10 mouse cellular contexts compared by ENCODE assay signal in the genomic region with DNA sequence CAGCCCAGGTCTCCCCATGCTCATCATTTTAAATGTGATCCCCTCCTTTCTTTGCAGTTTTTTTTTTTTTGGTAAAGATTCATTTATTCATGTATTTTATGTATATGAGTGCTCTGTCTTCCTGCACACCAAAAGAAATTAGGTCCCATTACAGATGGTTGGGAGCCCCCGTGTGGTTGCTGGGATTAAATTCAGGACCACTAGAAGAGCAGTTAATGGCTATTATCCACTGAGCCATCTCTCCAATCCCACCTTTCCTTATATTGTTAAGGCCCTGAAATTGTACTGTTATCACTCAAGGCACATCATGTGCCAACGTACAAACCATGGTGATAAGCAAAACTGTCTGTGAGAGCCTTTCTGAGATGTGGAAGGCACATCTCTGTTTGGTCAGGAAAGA. TPM values are rescaled to one million over a fixed set of nuclear protein-coding genes. Genes with fewer than 3 reads are reported as not detected.
A peak's percentile ranks its signal among the peaks of the same experiment; 100 is the strongest.
DNase-seq lines count a peak whose midpoint lies in the region; ATAC-seq and TF ChIP-seq lines count a peak whose summit lies in the region.
"Had no signal": no experiment of that assay in that cellular context is flagged by ENCODE, and none has a peak within 500 bp of the region (broad histone marks: within the 10 kb centered on the region; RNA-seq: fewer than 3 reads in every experiment).

No protein-coding gene starts in this region.

- ATAC-seq in forebrain, embryonic 13.5 days: 0 out of 2 replicates have a peak, but pooled peaks have one; percentile 30
- no peak for ATAC-seq in lung, embryonic 14.5 days (ENCODE audit: insufficient read depth)
- ATAC-seq in stomach, postnatal 0 days (ENCODE audit: low FRiP score, low TSS enrichment): no peak

- no peaks in the 10 kb centered on the region for H3K9me3 ChIP-seq in forebrain, embryonic 13.5 days (replicated peaks)
- no peaks in the 10 kb centered on the region; the same call in 1 of the 2 replicates for H3K9me3 ChIP-seq in forebrain, embryonic 10.5 days
- H3K9me3 ChIP-seq in lung, embryonic 14.5 days (ENCODE audit: low read depth, low read length): no peaks in the 10 kb centered on the region
- H3K9me3 ChIP-seq in stomach, postnatal 0 days (ENCODE audit: control insufficient read depth, low read length): no peaks in the 10 kb centered on the region
- H3K9me3 ChIP-seq: embryonic facial prominence, embryonic 12.5 days had no signal

- H3K36me3 ChIP-seq in forebrain, embryonic 13.5 days (ENCODE audit: poor library complexity, severe bottlenecking): no peaks in the 10 kb centered on the region
- H3K36me3 ChIP-seq in forebrain, embryonic 10.5 days (replicated peaks): peaks cover 11% of the 10 kb centered on the region
- H3K36me3 ChIP-seq in lung, embryonic 14.5 days (ENCODE audit: insufficient read depth): 0 out of 2 replicates have a peak, but pooled peaks cover 7% of the 10 kb centered on the region
- peaks cover 6% of the 10 kb centered on the region; the same call in 1 of the 2 replicates for H3K36me3 ChIP-seq in stomach, postnatal 0 days (ENCODE audit: control insufficient read depth, insufficient read depth, low read length)

- peak; percentile 60 for TF ChIP-seq CTCF in lung, embryonic 14.5 days (IDR thresholded peaks at IDR 0.05; ENCODE audit: low read depth)
- peak; percentile 67 for TF ChIP-seq CTCF in stomach, postnatal 0 days (IDR thresholded peaks at IDR 0.05; ENCODE audit: low read depth)

- H3K9ac ChIP-seq in forebrain, embryonic 13.5 days: no peak overlapping the region
- H3K9ac ChIP-seq in lung, embryonic 14.5 days: no peak overlapping the region
- H3K9ac ChIP-seq in stomach, postnatal 0 days (ENCODE audit: low read length): no peak overlapping the region
- H3K9ac ChIP-seq: embryonic facial prominence, embryonic 12.5 days had no signal

- no peak for DNase-seq in forebrain, embryonic 10.5 days (ENCODE audit: extremely low spot score, low spot score)
- peak; percentile 71 for DNase-seq in lung, embryonic 14.5 days
- no peak for DNase-seq in lung, adult 18-20 months
- DNase-seq in induced T-regulatory cell, adult 2 months (ENCODE audit: low read depth): peak; percentile 24
- no peak for DNase-seq in stomach, postnatal 0 days (ENCODE audit: low spot score)
- no peak for DNase-seq in heart, adult 11 months
- no peak for DNase-seq in spleen, postnatal 4 days (ENCODE audit: low spot score in 2 of 2)

- no peak overlapping the region for H3K27ac ChIP-seq in forebrain, embryonic 13.5 days
- no peak overlapping the region for H3K27ac ChIP-seq in forebrain, embryonic 10.5 days
- no peak overlapping the region for H3K27ac ChIP-seq in lung, embryonic 14.5 days (ENCODE audit: low read depth)
- no peak overlapping the region for H3K27ac ChIP-seq in stomach, postnatal 0 days (replicated peaks)
- H3K27ac ChIP-seq: embryonic facial prominence, embryonic 12.5 days had no signal

- H3K4me1 ChIP-seq in forebrain, embryonic 13.5 days: no peaks in the 10 kb centered on the region
- no peaks in the 10 kb centered on the region for H3K4me1 ChIP-seq in forebrain, embryonic 10.5 days
- no peaks in the 10 kb centered on the region for H3K4me1 ChIP-seq in lung, embryonic 14.5 days (ENCODE audit: insufficient read depth)
- no peaks in the 10 kb centered on the region for H3K4me1 ChIP-seq in stomach, postnatal 0 days (replicated peaks; ENCODE audit: control insufficient read depth, insufficient read depth)
- H3K4me1 ChIP-seq: embryonic facial prominence, embryonic 12.5 days had no signal

- no peak overlapping the region for H3K4me3 ChIP-seq in forebrain, embryonic 13.5 days
- no peak overlapping the region for H3K4me3 ChIP-seq in forebrain, embryonic 10.5 days
- H3K4me3 ChIP-seq in lung, embryonic 14.5 days (ENCODE audit: low read depth, low read length): no peak overlapping the region
- H3K4me3 ChIP-seq in stomach, postnatal 0 days (ENCODE audit: low read depth, low read length): no peak overlapping the region
- H3K4me3 ChIP-seq: embryonic facial prominence, embryonic 12.5 days; myocyte had no signal

- no peak overlapping the region for H3K4me2 ChIP-seq in forebrain, embryonic 13.5 days
- no peak overlapping the region for H3K4me2 ChIP-seq in lung, embryonic 14.5 days
- H3K4me2 ChIP-seq in stomach, postnatal 0 days (replicated peaks; ENCODE audit: low read depth): no peak overlapping the region
- H3K4me2 ChIP-seq: embryonic facial prominence, embryonic 12.5 days had no signal

- 41% methylated on average over 2 of the region's 2 CpGs for WGBS in forebrain, embryonic 13.5 days
- 56% methylated on average over 2 of the region's 2 CpGs for WGBS in forebrain, embryonic 10.5 days
- 28% methylated on average over 2 of the region's 2 CpGs for WGBS in lung, embryonic 14.5 days
- 30% methylated on average over 2 of the region's 2 CpGs for WGBS in stomach, postnatal 0 days

- no peak for TF ChIP-seq EP300 in stomach, postnatal 0 days (optimal IDR thresholded peaks at IDR 0.05)

- H3K27me3 ChIP-seq in forebrain, embryonic 13.5 days: no peaks in the 10 kb centered on the region
- no peaks in the 10 kb centered on the region for H3K27me3 ChIP-seq in forebrain, embryonic 10.5 days (ENCODE audit: poor library complexity, severe bottlenecking)
- H3K27me3 ChIP-seq in lung, embryonic 14.5 days (ENCODE audit: insufficient read depth, low read length): no peaks in the 10 kb centered on the region
- H3K27me3 ChIP-seq in stomach, postnatal 0 days (ENCODE audit: control insufficient read depth, insufficient read depth, low read length): no peaks in the 10 kb centered on the region
- H3K27me3 ChIP-seq: embryonic facial prominence, embryonic 12.5 days had no signal

RNA-seq across cellular contexts. Expression of gene Cyb5r2, which starts 19.1 kb away (rescaled TPM):
- polyA plus RNA-seq in forebrain, embryonic 13.5 days (2015; fragmentation: Nextera tagmentation; extraction: Ambion mirVana): 0.10 TPM in 1 of 2 replicates, not detected in the other
- polyA plus RNA-seq in forebrain, embryonic 10.5 days (2016; fragmentation: Nextera tagmentation; extraction: Ambion mirVana): 0.25 and 0.29 TPM in 2 replicates
- 0.14 and 0.18 TPM in 2 replicates for polyA plus RNA-seq in lung, embryonic 14.5 days (2014; fragmentation: Nextera tagmentation; extraction: Ambion mirVana)
- polyA plus RNA-seq in stomach, postnatal 0 days (2015; fragmentation: Nextera tagmentation; extraction: Ambion mirVana): 0.04 and 0.08 TPM in 2 replicates

Comparison
In these comparisons a context has a peak if more than half of its experiments do, and no peak if none do; other contexts are left out.
1. DNase-seq: peak in lung, embryonic 14.5 days (single experiment) and induced T-regulatory cell, adult 2 months (single experiment); none in forebrain, embryonic 10.5 days (single experiment), lung, adult 18-20 months (0 of 2), stomach, postnatal 0 days (single experiment), heart, adult 11 months (single experiment) and spleen, postnatal 4 days (0 of 2).